Mouse (Mus musculus): ENCODE data around the gene Rdm1. TPM values are rescaled to one million over a fixed set of nuclear protein-coding genes. Genes with fewer than 3 reads are reported as not detected.

Gene Rdm1
- total and polyA plus RNA-seq, 3 experiments: 6.5 to 6.8 TPM; not detected in 1

DNA sequence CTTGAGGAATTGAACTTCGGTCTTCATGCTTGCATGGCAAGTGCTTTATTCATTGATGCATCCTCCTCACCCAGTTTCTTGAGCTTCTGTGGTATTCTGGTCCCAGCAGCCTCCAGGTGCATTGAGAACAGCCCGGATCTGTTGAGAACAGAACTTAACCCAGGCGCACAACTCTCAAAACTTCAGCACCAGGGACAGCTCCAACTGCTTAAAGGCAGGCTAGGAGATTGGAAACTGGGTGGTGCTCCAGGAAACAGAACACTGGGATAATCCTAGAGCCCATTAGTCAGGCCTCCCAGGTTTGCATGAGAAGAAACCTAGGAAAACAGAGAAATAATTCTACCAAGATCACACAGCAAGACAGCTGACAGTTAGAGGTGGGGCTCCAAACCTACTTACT lies 24.5 kb upstream of the Rdm1 start:
- no peaks in the 10 kb centered on the region; a peak in 2 of 4 replicates for H3K27me3 ChIP-seq (ENCODE audit: control insufficient read depth in 1 of 2, insufficient read depth in 2 of 2, low read length in 2 of 2)
- no peaks in the 10 kb centered on the region for H3K9me3 ChIP-seq (replicated peaks; ENCODE audit: insufficient read depth, low read length)
- peak; percentile 93 for DNase-seq (ENCODE audit: low read depth, low spot score)
- H3K4me1 ChIP-seq (ENCODE audit: control insufficient read depth in 1 of 2, insufficient read depth in 2 of 2, low read length in 2 of 2): no peaks in the 10 kb centered on the region
- no peak overlapping the region for H3K27ac ChIP-seq (ENCODE audit: control insufficient read depth, low read depth, low read length)
- no peak for TF ChIP-seq MYB (IDR thresholded peaks at IDR 0.05; ENCODE audit: low read depth, low read length)
- TF ChIP-seq ELF1 (IDR thresholded peaks at IDR 0.05; ENCODE audit: low read depth, low read length): no peak
- no peak for TF ChIP-seq MYC (IDR thresholded peaks at IDR 0.05; ENCODE audit: low read depth, low read length)
- TF ChIP-seq POLR2AphosphoS5 (IDR thresholded peaks at IDR 0.05; ENCODE audit: borderline replicate concordance, low read depth, low read length): no peak
- peak; percentile 93 for TF ChIP-seq SIN3A (IDR thresholded peaks at IDR 0.05; ENCODE audit: low read length)
- no peak for TF ChIP-seq ZNF384 (IDR thresholded peaks at IDR 0.05; ENCODE audit: low read depth, low read length)
- peak; percentile 29; the same call in 1 of the 2 replicates for TF ChIP-seq TBP (IDR thresholded peaks at IDR 0.05; ENCODE audit: low read depth, low read length)
- TF ChIP-seq MXI1 (IDR thresholded peaks at IDR 0.05; ENCODE audit: low read depth, low read length): peak; percentile 82
- no peaks in the 10 kb centered on the region for H3K79me2 ChIP-seq (ENCODE audit: control insufficient read depth, insufficient read depth, low read length, poor library complexity)
- no peak overlapping the region for H3K4me3 ChIP-seq (ENCODE audit: control insufficient read depth in 1 of 2, insufficient read depth in 1 of 2, low read depth in 2 of 2, low read length in 2 of 2)
- H3K36me3 ChIP-seq (ENCODE audit: control insufficient read depth in 1 of 2, insufficient read depth in 2 of 2, low read length in 2 of 2): no peaks in the 10 kb centered on the region; a peak in 1 of 4 replicates
- no peak overlapping the region for H3K9ac ChIP-seq (ENCODE audit: control insufficient read depth, low read depth, low read length, poor library complexity, severe bottlenecking)

DNA sequence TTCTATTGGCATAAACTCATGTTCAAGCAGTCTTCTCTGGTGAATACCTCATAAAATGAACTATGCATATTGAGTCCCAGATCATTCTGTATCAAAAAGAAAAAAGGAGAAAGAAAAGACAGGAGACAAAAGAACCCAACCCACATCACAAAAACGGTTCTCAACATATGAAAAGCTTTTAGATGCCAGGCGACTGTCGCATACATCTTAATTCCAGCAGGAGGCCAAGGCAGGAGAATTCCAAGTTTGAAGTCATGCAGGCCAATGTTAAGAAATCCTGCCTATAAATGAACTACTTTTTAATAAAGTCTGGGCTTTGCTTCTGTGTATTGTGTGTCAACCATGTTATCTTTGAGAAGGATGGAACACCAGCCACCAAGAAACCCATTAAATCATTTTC lies 22.9 kb upstream of the Rdm1 start:
- DNase-seq (ENCODE audit: low read depth, low spot score): no peak
- H3K4me3 ChIP-seq (ENCODE audit: control insufficient read depth in 1 of 2, insufficient read depth in 1 of 2, low read depth in 2 of 2, low read length in 2 of 2): no peak overlapping the region
- H3K9me3 ChIP-seq (replicated peaks; ENCODE audit: insufficient read depth, low read length): no peaks in the 10 kb centered on the region
- no peak for TF ChIP-seq MXI1 (IDR thresholded peaks at IDR 0.05; ENCODE audit: low read depth, low read length)
- no peak for TF ChIP-seq ETS1 (IDR thresholded peaks at IDR 0.05; ENCODE audit: low read depth, low read length)
- no peak for TF ChIP-seq ZMIZ1 (IDR thresholded peaks at IDR 0.05; ENCODE audit: low read depth, low read length)
- no peak for TF ChIP-seq EP300 (IDR thresholded peaks at IDR 0.05; ENCODE audit: low read depth in 1 of 2, low read length in 2 of 2)
- no peak for TF ChIP-seq KAT2A (conservative IDR thresholded peaks at IDR 0.05; ENCODE audit: low read depth, low read length)
- TF ChIP-seq POLR2AphosphoS5 (IDR thresholded peaks at IDR 0.05; ENCODE audit: borderline replicate concordance, low read depth, low read length): no peak
- TF ChIP-seq MEF2A (IDR thresholded peaks at IDR 0.05; ENCODE audit: extremely low read depth, insufficient replicate concordance, low read depth, low read length, poor library complexity, severe bottlenecking): no peak
- TF ChIP-seq MAFK (IDR thresholded peaks at IDR 0.05; ENCODE audit: borderline replicate concordance, low read depth, low read length): no peak
- no peak for TF ChIP-seq MYC (IDR thresholded peaks at IDR 0.05; ENCODE audit: low read depth, low read length)
- no peak for TF ChIP-seq NRF1 (IDR thresholded peaks at IDR 0.05; ENCODE audit: insufficient read depth, low read depth, low read length, poor library complexity, severe bottlenecking)
- TF ChIP-seq MAX (IDR thresholded peaks at IDR 0.05; ENCODE audit: low read length): no peak
- no peak for TF ChIP-seq BHLHE40 (IDR thresholded peaks at IDR 0.05; ENCODE audit: borderline replicate concordance, low read depth, low read length)
- TF ChIP-seq HCFC1 (IDR thresholded peaks at IDR 0.05; ENCODE audit: low read depth, low read length): no peak
- TF ChIP-seq JUND (IDR thresholded peaks at IDR 0.05; ENCODE audit: low read depth, low read length): no peak
- no peak for TF ChIP-seq POLR2A (IDR thresholded peaks at IDR 0.05; ENCODE audit: control insufficient read depth in 1 of 2, insufficient read depth in 1 of 2, low read depth in 1 of 2, low read length in 2 of 2, poor library complexity in 1 of 2)
- TF ChIP-seq TCF12 (IDR thresholded peaks at IDR 0.05; ENCODE audit: low read depth, low read length): no peak
- TF ChIP-seq CTCF (IDR thresholded peaks at IDR 0.05 in 2 of 3, conservative IDR thresholded peaks at IDR 0.05 in 1 of 3; ENCODE audit: control insufficient read depth in 1 of 3, insufficient read depth in 1 of 3, low read depth in 2 of 3, low read length in 3 of 3, poor library complexity in 1 of 3, severe bottlenecking in 1 of 3): no peak
- no peak for TF ChIP-seq ZC3H11A (IDR thresholded peaks at IDR 0.05; ENCODE audit: low read depth, low read length)
- no peaks in the 10 kb centered on the region for H3K4me1 ChIP-seq (ENCODE audit: control insufficient read depth in 1 of 2, insufficient read depth in 2 of 2, low read length in 2 of 2)
- no peaks in the 10 kb centered on the region; a peak in 1 of 4 replicates for H3K36me3 ChIP-seq (ENCODE audit: control insufficient read depth in 1 of 2, insufficient read depth in 2 of 2, low read length in 2 of 2)
- no peaks in the 10 kb centered on the region; a peak in 2 of 4 replicates for H3K27me3 ChIP-seq (ENCODE audit: control insufficient read depth in 1 of 2, insufficient read depth in 2 of 2, low read length in 2 of 2)
- no peaks in the 10 kb centered on the region for H3K79me2 ChIP-seq (ENCODE audit: control insufficient read depth, insufficient read depth, low read length, poor library complexity)
- no peak overlapping the region for H3K27ac ChIP-seq (ENCODE audit: control insufficient read depth, low read depth, low read length)
- no peak overlapping the region for H3K9ac ChIP-seq (ENCODE audit: control insufficient read depth, low read depth, low read length, poor library complexity, severe bottlenecking)
